Mouse (Mus musculus) hindbrain, postnatal 0 days (tissue): ENCODE measurements around the gene Dnah6. TPM values are rescaled to one million over a fixed set of nuclear protein-coding genes. Genes with fewer than 3 reads are reported as not detected.

Experiments used
- ATAC-seq: fragments of 200-750 bp; cut with Nextera tagmentation; 2 replicates; pipeline ENCODE4 v1.8.0; 2017; ENCODE audit warnings: mild to moderate bottlenecking, moderate TSS enrichment, moderate library complexity
- DNase-seq: peaks from one replicate; pipeline ENCODE4 v3.0.0-alpha.2; 2015; ENCODE audit warnings: low spot score
- H3K27ac ChIP-seq: fragments of 300-500 bp; sonication (generic); 2 replicates; pipeline ENCODE4 v1.5.1; 2014; ENCODE audit warnings: mild to moderate bottlenecking
- H3K27me3 ChIP-seq: fragments of 300-500 bp; sonication (generic); 2 replicates; pipeline ENCODE4 v1.6.1; 2014; ENCODE audit warnings: low read length, mixed read lengths; ENCODE audit not compliant: insufficient read depth
- H3K36me3 ChIP-seq: fragments of 300-500 bp; sonication (generic); 2 replicates; pipeline ENCODE4 v1.6.1; 2014; ENCODE audit warnings: low read length, mixed read lengths; ENCODE audit not compliant: insufficient read depth
- H3K4me1 ChIP-seq: fragments of 300-500 bp; sonication (generic); 2 replicates; pipeline ENCODE4 v1.6.1; 2014; ENCODE audit warnings: antibody characterized with exemption, low read length, mixed read lengths; ENCODE audit not compliant: insufficient read depth
- H3K4me2 ChIP-seq: fragments of 300-500 bp; sonication (generic); 2 replicates; pipeline ENCODE4 v1.6.1; 2014; ENCODE audit warnings: low read depth, mild to moderate bottlenecking, low read length, moderate library complexity, mixed read lengths
- H3K4me3 ChIP-seq: fragments of 300-500 bp; sonication (generic); 2 replicates; pipeline ENCODE4 v1.5.1; 2014; ENCODE audit warnings: low read length
- H3K9ac ChIP-seq: fragments of 300-500 bp; sonication (generic); replicated peaks from 2 replicates; pipeline ENCODE4 v1.6.1; 2014; ENCODE audit warnings: mild to moderate bottlenecking, low read length, moderate library complexity, mixed read lengths
- H3K9me3 ChIP-seq: fragments of 300-500 bp; sonication (generic); 2 replicates; pipeline ENCODE4 v1.6.1; 2016; ENCODE audit warnings: low read length, mixed read lengths
- CTCF ChIP-seq: IDR thresholded peaks from 2 replicates; pipeline ENCODE4 v1.5.1; 2016; ENCODE audit warnings: antibody characterized with exemption, control low read depth, low read depth
- WGBS: fragments of 180-500 bp; shearing (Covaris S2); extraction: QIAGEN DNeasy Blood & Tissue Kit; methylation state at CpG from one replicate; pipeline ENCODE4 v1.1.7; 2014; 5-methylcytosine and 5-hydroxymethylcytosine counted together
- polyA plus RNA-seq: library from polyadenylated mRNA; unstranded; fragments of >200 nt; fragmentation: Nextera tagmentation; extraction: Ambion mirVana; gene quantifications from 2 replicates; pipeline ENCODE4 v1.2.1, GENCODE M21; 2015
- total RNA-seq: library from RNA; depleted of rRNA; stranded (reverse); fragments of >200 nt; gene quantifications from 2 replicates; pipeline ENCODE4 v1.2.3, GENCODE M21; 2014

The Dnah6 gene
- total and polyA plus RNA-seq, 2 experiments from 2014 or later, result 0.34 to 1.5 TPM

- no peaks in the 10 kb centered on the region for H3K36me3 ChIP-seq
- no peaks in the 10 kb centered on the region for H3K9me3 ChIP-seq
- no peaks in the 10 kb centered on the region for H3K4me1 ChIP-seq
- H3K27me3 ChIP-seq, result no peaks in the 10 kb centered on the region
- no peak for ATAC-seq
- H3K4me2 ChIP-seq, result no peak overlapping the region
- no peak for TF ChIP-seq CTCF
- H3K27ac ChIP-seq, result no peak overlapping the region
- no peak overlapping the region for H3K4me3 ChIP-seq
- 49% methylated on average over 5 of the region's 5 CpGs for WGBS
- DNase-seq, result no peak
- no peak overlapping the region for H3K9ac ChIP-seq
Measured at GRCm38 (mm10) chr6:73132784-73133183, 88.7 kb downstream of the Dnah6 start.

- Histone ChIP-seq H3K4me3 (no peak overlapping the region), H3K27me3 (no peaks in the 10 kb centered on the region), H3K9ac (no peak overlapping the region), H3K4me1 (no peaks in the 10 kb centered on the region), H3K9me3 (no peaks in the 10 kb centered on the region), H3K4me2 (no peak overlapping the region), H3K27ac (no peak overlapping the region), H3K36me3 (no peaks in the 10 kb centered on the region)
- 86% methylated on average over 9 of the region's 9 CpGs for WGBS
- no peak for DNase-seq
- TF ChIP-seq CTCF, result no peak
- no peak for ATAC-seq
Measured at GRCm38 (mm10) chr6:73127594-73127993, 93.9 kb downstream of the Dnah6 start.

GRCm38 (mm10) chr6:73120348-73120747 lies 101.1 kb downstream of the Dnah6 start:
- no peak for ATAC-seq

GRCm38 (mm10) chr6:73113898-73114297 lies 107.6 kb downstream of the Dnah6 start:
- H3K4me2 ChIP-seq, result no peak overlapping the region
- WGBS, result 76% methylated on average over 2 of the region's 2 CpGs
- TF ChIP-seq CTCF, result no peak
- no peaks in the 10 kb centered on the region for H3K9me3 ChIP-seq
- H3K27me3 ChIP-seq, result no peaks in the 10 kb centered on the region
- H3K36me3 ChIP-seq, result no peaks in the 10 kb centered on the region
- DNase-seq (no peak), ATAC-seq (no peak)
- no peaks in the 10 kb centered on the region for H3K4me1 ChIP-seq
- H3K4me3 ChIP-seq, result no peak overlapping the region
- H3K9ac ChIP-seq, result no peak overlapping the region
- no peak overlapping the region for H3K27ac ChIP-seq

More at GRCm38 (mm10) chr6:73120348-73120747, 101.1 kb downstream of the Dnah6 start:
- Histone ChIP-seq H3K9ac (no peak overlapping the region), H3K27ac (no peak overlapping the region), H3K9me3 (no peaks in the 10 kb centered on the region), H3K27me3 (no peaks in the 10 kb centered on the region), H3K4me3 (no peak overlapping the region), H3K4me2 (no peak overlapping the region), H3K36me3 (no peaks in the 10 kb centered on the region), H3K4me1 (no peaks in the 10 kb centered on the region)
- no peak for DNase-seq
- no peak for TF ChIP-seq CTCF
- 82% methylated on average over 11 of the region's 11 CpGs for WGBS

GRCm38 (mm10) chr6:73113365-73113764 lies 108.1 kb downstream of the Dnah6 start:
- no peak overlapping the region for H3K4me3 ChIP-seq
- no peak overlapping the region for H3K9ac ChIP-seq
- no peaks in the 10 kb centered on the region for H3K4me1 ChIP-seq
- ATAC-seq (no peak), DNase-seq (no peak)
- no peaks in the 10 kb centered on the region for H3K27me3 ChIP-seq
- no peak for TF ChIP-seq CTCF
- H3K4me2 ChIP-seq, result no peak overlapping the region
- WGBS, result 55% methylated on average over 2 of the region's 2 CpGs
- no peak overlapping the region for H3K27ac ChIP-seq
- no peaks in the 10 kb centered on the region for H3K36me3 ChIP-seq
- H3K9me3 ChIP-seq, result no peaks in the 10 kb centered on the region

GRCm38 (mm10) chr6:73093133-73093532 lies 128.3 kb downstream of the Dnah6 start:
- H3K4me3 ChIP-seq, result no peak overlapping the region
- WGBS, result 95% methylated on average over 4 of the region's 4 CpGs
- H3K4me1 ChIP-seq, result no peaks in the 10 kb centered on the region
- DNase-seq (no peak), ATAC-seq (no peak)
- TF ChIP-seq CTCF, result no peak
- H3K9me3 ChIP-seq, result no peaks in the 10 kb centered on the region
- no peak overlapping the region for H3K4me2 ChIP-seq
- H3K27ac ChIP-seq, result no peak overlapping the region
- no peaks in the 10 kb centered on the region for H3K36me3 ChIP-seq
- H3K27me3 ChIP-seq, result no peaks in the 10 kb centered on the region
- H3K9ac ChIP-seq, result no peak overlapping the region

GRCm38 (mm10) chr6:73090836-73091235 lies 130.6 kb downstream of the Dnah6 start:
- H3K27ac ChIP-seq, result no peak overlapping the region
- no peaks in the 10 kb centered on the region for H3K27me3 ChIP-seq
- no peaks in the 10 kb centered on the region for H3K9me3 ChIP-seq
- no peak for TF ChIP-seq CTCF
- no peak overlapping the region for H3K4me3 ChIP-seq
- no peaks in the 10 kb centered on the region for H3K36me3 ChIP-seq
- no peak for DNase-seq
- no peak for ATAC-seq
- 81% methylated on average over 8 of the region's 8 CpGs for WGBS
- no peak overlapping the region for H3K4me2 ChIP-seq
- no peak overlapping the region for H3K9ac ChIP-seq
- H3K4me1 ChIP-seq, result no peaks in the 10 kb centered on the region
